Mouse (Mus musculus): ENCODE measurements around the gene Iqcf3. TPM values are rescaled to one million over a fixed set of nuclear protein-coding genes. Genes with fewer than 3 reads are reported as not detected.

The Iqcf3 gene
- polyA plus RNA-seq, 1 experiment from 2014 or later, result not detected

DNA sequence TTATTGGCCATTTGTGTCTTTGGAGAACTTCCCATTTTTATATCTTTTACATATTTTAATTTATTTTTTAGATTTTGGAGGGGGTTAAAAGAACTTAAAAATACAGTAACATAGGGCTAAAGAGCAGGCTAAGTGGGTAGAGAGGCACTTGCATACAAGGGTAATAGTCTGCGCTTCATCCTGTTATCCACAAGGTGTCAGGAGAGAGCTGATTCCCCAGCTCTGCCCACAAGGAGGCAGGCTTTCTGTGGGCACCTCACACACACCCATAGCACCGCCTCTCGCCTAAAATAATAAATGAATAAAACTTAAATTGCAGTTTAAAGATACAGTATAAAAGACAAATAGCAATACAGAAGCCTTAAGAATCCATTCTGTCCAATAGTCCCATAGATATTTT lies 29.6 kb downstream of the Iqcf3 start:
- Histone ChIP-seq H3K27me3 (replicated peaks; ENCODE audit: control insufficient read depth, insufficient read depth, low read length) (no peaks in the 10 kb centered on the region), H3K4me3 (ENCODE audit: low read depth, low read length) (no peak overlapping the region), H3K4me1 (replicated peaks; ENCODE audit: control insufficient read depth, insufficient read depth, low read length) (no peaks in the 10 kb centered on the region), H3K27ac (ENCODE audit: low read depth) (no peak overlapping the region), H3K4me2 (ENCODE audit: low read length) (no peak overlapping the region), H3K9me3 (ENCODE audit: control insufficient read depth, low read length) (no peaks in the 10 kb centered on the region), H3K36me3 (ENCODE audit: control insufficient read depth, insufficient read depth, low read length) (no peaks in the 10 kb centered on the region), H3K9ac (ENCODE audit: low read length) (no peak overlapping the region)
- 37% methylated on average over 3 of the region's 3 CpGs for WGBS
- DNase-seq (ENCODE audit: low spot score) (no peak), ATAC-seq (replicated peaks; ENCODE audit: low FRiP score, low TSS enrichment, low read depth) (no peak)

DNA sequence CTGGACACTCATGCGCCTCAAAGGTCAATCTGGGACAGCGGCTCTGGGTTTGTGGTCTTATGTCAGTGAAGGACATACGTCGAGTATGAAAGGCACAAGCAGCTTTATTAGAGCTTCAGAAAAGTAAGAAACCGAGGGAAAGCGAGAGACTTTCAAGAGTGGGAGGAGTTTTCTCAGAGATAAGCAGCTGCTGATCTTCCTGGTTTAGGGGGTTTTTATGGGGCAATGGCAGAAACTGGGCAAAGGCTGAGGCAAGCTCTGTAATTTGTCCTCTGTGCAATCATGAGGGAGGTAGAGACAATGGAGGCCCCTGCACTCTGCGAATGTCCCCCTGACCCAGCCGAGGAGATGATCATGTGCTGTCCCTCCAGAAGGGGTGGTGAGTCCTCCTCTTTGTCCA lies 41.5 kb downstream of the Iqcf3 start:
- no peaks in the 10 kb centered on the region for H3K9me3 ChIP-seq (ENCODE audit: control insufficient read depth, low read length)
- DNase-seq (ENCODE audit: low spot score) (no peak), ATAC-seq (replicated peaks; ENCODE audit: low FRiP score, low TSS enrichment, low read depth) (no peak)
- H3K9ac ChIP-seq (ENCODE audit: low read length), result no peak overlapping the region
- WGBS, result 71% methylated on average over 8 of the region's 8 CpGs
- H3K4me3 ChIP-seq (ENCODE audit: low read depth, low read length), result no peak overlapping the region
- H3K4me1 ChIP-seq (replicated peaks; ENCODE audit: control insufficient read depth, insufficient read depth, low read length), result no peaks in the 10 kb centered on the region
- H3K27me3 ChIP-seq (replicated peaks; ENCODE audit: control insufficient read depth, insufficient read depth, low read length), result no peaks in the 10 kb centered on the region
- H3K27ac ChIP-seq (ENCODE audit: low read depth), result no peak overlapping the region
- no peak overlapping the region for H3K4me2 ChIP-seq (ENCODE audit: low read length)
- H3K36me3 ChIP-seq (ENCODE audit: control insufficient read depth, insufficient read depth, low read length), result no peaks in the 10 kb centered on the region

DNA sequence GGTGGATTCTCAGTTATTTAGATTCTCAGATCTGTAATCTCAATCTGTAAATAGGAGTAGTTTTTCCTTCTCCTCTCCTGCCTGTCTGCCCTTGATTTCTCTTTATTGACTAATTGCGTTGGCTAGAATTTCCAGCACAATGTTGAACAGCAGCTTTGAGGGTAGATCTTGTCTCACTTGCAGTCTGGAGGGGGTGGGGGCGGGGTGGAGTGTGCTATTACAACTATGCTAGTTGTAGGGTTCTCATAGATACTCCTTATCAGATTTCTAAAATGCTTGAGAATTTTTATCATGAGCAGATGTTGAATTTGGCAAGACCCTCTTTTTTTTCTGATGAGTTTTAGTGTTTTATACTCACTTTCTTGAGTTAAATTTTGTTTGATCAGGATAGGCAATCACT lies 42.0 kb downstream of the Iqcf3 start:
- Histone ChIP-seq H3K4me2 (ENCODE audit: low read length) (no peak overlapping the region), H3K9ac (ENCODE audit: low read length) (no peak overlapping the region), H3K4me3 (ENCODE audit: low read depth, low read length) (no peak overlapping the region), H3K27me3 (replicated peaks; ENCODE audit: control insufficient read depth, insufficient read depth, low read length) (no peaks in the 10 kb centered on the region), H3K27ac (ENCODE audit: low read depth) (no peak overlapping the region), H3K4me1 (replicated peaks; ENCODE audit: control insufficient read depth, insufficient read depth, low read length) (no peaks in the 10 kb centered on the region), H3K9me3 (ENCODE audit: control insufficient read depth, low read length) (no peaks in the 10 kb centered on the region), H3K36me3 (ENCODE audit: control insufficient read depth, insufficient read depth, low read length) (no peaks in the 10 kb centered on the region)
- DNase-seq (ENCODE audit: low spot score), result no peak
- 71% methylated on average over 2 of the region's 2 CpGs for WGBS
- ATAC-seq (replicated peaks; ENCODE audit: low FRiP score, low TSS enrichment, low read depth), result no peak

DNA sequence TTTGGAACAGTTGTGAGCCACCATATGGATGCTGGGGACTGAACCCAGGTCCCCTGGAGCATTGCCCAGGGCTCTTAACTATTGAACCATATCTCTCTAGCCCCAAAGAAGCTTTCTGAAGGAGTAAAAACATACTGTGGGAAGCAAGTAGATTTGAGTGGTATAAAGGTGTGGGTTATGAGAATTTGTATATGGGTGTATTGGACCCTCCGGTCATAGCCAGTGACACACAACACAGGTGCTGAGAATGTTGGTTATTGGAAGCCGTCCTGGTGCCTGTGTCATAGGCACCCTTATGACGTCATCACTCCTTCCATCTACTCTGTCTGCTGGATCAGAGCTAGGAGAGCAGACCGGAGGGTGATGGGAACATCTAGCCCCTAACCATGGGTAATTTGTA lies 47.2 kb downstream of the Iqcf3 start, which contains the start of gene Iqcf5:
Gene Iqcf5 (plus strand): TSS at position 301 of the 400 bp plus-strand sequence.
- Histone ChIP-seq H3K9me3 (ENCODE audit: control insufficient read depth, low read length) (no peaks in the 10 kb centered on the region), H3K4me2 (ENCODE audit: low read length) (no peak within 1 kb of the TSS), H3K36me3 (ENCODE audit: control insufficient read depth, insufficient read depth, low read length) (no peaks in the 10 kb centered on the region), H3K4me1 (replicated peaks; ENCODE audit: control insufficient read depth, insufficient read depth, low read length) (no peaks in the 10 kb centered on the region), H3K27me3 (replicated peaks; ENCODE audit: control insufficient read depth, insufficient read depth, low read length) (no peaks in the 10 kb centered on the region), H3K27ac (ENCODE audit: low read depth) (no peak within 1 kb of the TSS), H3K9ac (ENCODE audit: low read length) (no peak within 1 kb of the TSS), H3K4me3 (ENCODE audit: low read depth, low read length) (no peak within 1 kb of the TSS)
- WGBS, result 91% methylated on average over 4 of the region's 4 CpGs
- ATAC-seq (replicated peaks; ENCODE audit: low FRiP score, low TSS enrichment, low read depth), result no peak
- no peak for DNase-seq (ENCODE audit: low spot score)

DNA sequence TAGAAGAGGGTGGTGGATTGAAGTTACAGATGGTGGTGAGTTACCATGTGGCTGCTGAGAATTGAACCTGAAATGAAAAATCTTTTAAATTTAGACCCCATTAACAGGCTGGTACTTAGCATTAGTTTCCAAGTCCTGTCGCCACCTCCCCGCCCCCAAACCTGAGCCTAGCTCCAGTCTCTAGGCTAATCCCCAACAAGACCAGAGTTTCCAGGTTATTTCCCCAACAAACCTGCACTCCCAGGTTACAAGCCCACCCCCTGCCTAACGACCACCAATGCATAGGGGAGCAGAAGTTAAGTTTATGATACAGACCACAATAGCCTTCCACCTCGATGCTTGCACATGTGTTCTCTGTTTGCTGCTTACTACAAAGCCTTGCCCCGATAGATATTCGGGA lies 47.9 kb downstream of the Iqcf3 start:
- DNase-seq (ENCODE audit: low spot score) (no peak), ATAC-seq (replicated peaks; ENCODE audit: low FRiP score, low TSS enrichment, low read depth) (no peak)
- no peaks in the 10 kb centered on the region for H3K9me3 ChIP-seq (ENCODE audit: control insufficient read depth, low read length)
- 80% methylated on average over 6 of the region's 6 CpGs for WGBS
- no peak overlapping the region for H3K9ac ChIP-seq (ENCODE audit: low read length)
- no peak overlapping the region for H3K27ac ChIP-seq (ENCODE audit: low read depth)
- H3K4me2 ChIP-seq (ENCODE audit: low read length), result no peak overlapping the region
- no peaks in the 10 kb centered on the region for H3K36me3 ChIP-seq (ENCODE audit: control insufficient read depth, insufficient read depth, low read length)
- no peaks in the 10 kb centered on the region for H3K27me3 ChIP-seq (replicated peaks; ENCODE audit: control insufficient read depth, insufficient read depth, low read length)
- no peaks in the 10 kb centered on the region for H3K4me1 ChIP-seq (replicated peaks; ENCODE audit: control insufficient read depth, insufficient read depth, low read length)
- H3K4me3 ChIP-seq (ENCODE audit: low read depth, low read length), result no peak overlapping the region

DNA sequence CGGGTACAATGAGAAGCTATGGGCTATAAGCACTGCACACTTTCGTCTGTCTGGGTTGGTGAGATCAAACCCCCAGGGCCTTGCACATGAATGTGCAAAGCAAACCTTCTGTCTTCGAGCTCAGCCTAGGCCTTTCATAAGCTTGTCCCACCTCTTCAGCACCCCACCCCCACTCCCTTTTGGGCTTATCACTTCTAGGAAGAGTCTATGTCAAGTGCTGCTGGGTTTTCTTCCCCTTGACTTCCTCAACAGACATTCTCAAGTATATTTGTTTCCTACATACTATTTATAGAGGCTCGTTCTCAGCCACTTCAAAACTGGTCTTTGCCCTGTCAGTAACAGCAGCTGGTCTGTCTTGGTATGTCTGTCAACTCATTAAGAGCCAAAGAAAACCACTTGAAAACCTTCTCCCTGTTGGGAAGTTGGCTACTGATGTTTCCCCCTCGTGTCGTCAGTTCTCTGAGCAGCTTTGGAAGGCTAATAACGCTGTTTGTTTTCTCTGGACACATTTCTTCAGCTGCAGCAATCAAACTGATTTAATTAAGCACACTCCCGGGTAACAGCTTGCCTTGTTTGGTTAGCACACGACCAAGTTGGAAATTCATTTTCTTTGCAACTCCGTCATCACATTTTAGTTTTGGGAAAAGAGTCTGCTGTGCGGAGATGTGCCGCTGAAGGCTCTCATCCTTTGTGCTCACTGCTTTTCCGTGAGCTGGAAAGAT lies 48.5 kb downstream of the Iqcf3 start:
- Histone ChIP-seq H3K4me1 (replicated peaks; ENCODE audit: control insufficient read depth, insufficient read depth, low read length) (no peaks in the 10 kb centered on the region), H3K36me3 (ENCODE audit: control insufficient read depth, insufficient read depth, low read length) (no peaks in the 10 kb centered on the region), H3K4me3 (ENCODE audit: low read depth, low read length) (no peak overlapping the region), H3K9me3 (ENCODE audit: control insufficient read depth, low read length) (no peaks in the 10 kb centered on the region), H3K9ac (ENCODE audit: low read length) (no peak overlapping the region), H3K27ac (ENCODE audit: low read depth) (no peak overlapping the region), H3K4me2 (ENCODE audit: low read length) (no peak overlapping the region), H3K27me3 (replicated peaks; ENCODE audit: control insufficient read depth, insufficient read depth, low read length) (no peaks in the 10 kb centered on the region)
- no peak for DNase-seq (ENCODE audit: low spot score)
- WGBS, result 64% methylated on average over 13 of the region's 13 CpGs
- no peak for ATAC-seq (replicated peaks; ENCODE audit: low FRiP score, low TSS enrichment, low read depth)

DNA sequence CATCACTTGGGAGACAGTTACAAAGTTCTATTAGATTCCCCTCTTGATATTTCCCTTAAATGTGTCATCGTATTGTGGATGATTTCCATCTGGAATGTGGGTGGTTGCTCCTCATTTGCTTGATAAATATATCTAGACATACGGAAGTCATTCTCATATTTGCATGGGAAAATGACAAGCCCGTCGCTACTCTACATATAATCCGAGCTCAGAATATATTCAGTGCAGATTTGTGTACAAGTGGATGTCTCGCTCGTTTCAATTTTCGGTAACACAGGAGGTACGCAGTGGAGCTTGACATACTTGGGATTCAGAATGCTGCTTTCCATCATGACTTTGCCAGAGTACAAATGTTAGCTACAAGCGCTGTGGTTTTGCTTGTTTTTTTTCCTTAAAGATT lies 52.1 kb downstream of the Iqcf3 start:
- 93% methylated on average over 10 of the region's 10 CpGs for WGBS
- H3K27ac ChIP-seq (ENCODE audit: low read depth), result no peak overlapping the region
- ATAC-seq (replicated peaks; ENCODE audit: low FRiP score, low TSS enrichment, low read depth) (no peak), DNase-seq (ENCODE audit: low spot score) (no peak)
- no peaks in the 10 kb centered on the region for H3K9me3 ChIP-seq (ENCODE audit: control insufficient read depth, low read length)
- H3K36me3 ChIP-seq (ENCODE audit: control insufficient read depth, insufficient read depth, low read length), result no peaks in the 10 kb centered on the region
- no peaks in the 10 kb centered on the region for H3K4me1 ChIP-seq (replicated peaks; ENCODE audit: control insufficient read depth, insufficient read depth, low read length)
- no peaks in the 10 kb centered on the region for H3K27me3 ChIP-seq (replicated peaks; ENCODE audit: control insufficient read depth, insufficient read depth, low read length)
- no peak overlapping the region for H3K4me3 ChIP-seq (ENCODE audit: low read depth, low read length)
- H3K4me2 ChIP-seq (ENCODE audit: low read length), result no peak overlapping the region
- no peak overlapping the region for H3K9ac ChIP-seq (ENCODE audit: low read length)

DNA sequence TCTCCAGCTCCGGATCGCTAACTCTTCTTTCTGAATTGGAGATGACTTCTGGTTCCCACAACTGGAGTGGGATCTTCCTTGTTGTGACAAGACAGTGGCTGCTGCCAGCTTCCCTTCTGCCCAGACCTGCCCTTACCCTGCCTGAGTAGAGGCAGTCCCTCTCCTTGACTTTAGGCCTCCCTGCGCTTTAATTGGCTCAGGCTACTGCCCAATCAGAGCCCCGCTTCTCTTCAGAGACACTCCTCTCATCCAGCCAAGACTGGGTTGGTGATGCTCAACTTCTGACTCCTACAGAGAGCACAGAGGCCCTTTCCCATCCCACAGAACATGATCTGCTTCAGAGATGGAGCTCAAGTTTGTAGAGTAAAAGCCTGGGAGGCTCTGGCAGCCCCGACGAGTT lies 57.2 kb downstream of the Iqcf3 start:
- Histone ChIP-seq H3K4me1 (replicated peaks; ENCODE audit: control insufficient read depth, insufficient read depth, low read length) (no peaks in the 10 kb centered on the region), H3K27ac (ENCODE audit: low read depth) (no peak overlapping the region), H3K9ac (ENCODE audit: low read length) (no peak overlapping the region), H3K36me3 (ENCODE audit: control insufficient read depth, insufficient read depth, low read length) (no peaks in the 10 kb centered on the region), H3K9me3 (ENCODE audit: control insufficient read depth, low read length) (no peaks in the 10 kb centered on the region), H3K4me2 (ENCODE audit: low read length) (no peak overlapping the region), H3K27me3 (replicated peaks; ENCODE audit: control insufficient read depth, insufficient read depth, low read length) (no peaks in the 10 kb centered on the region), H3K4me3 (ENCODE audit: low read depth, low read length) (no peak overlapping the region)
- WGBS, result 78% methylated on average over 6 of the region's 6 CpGs
- DNase-seq (ENCODE audit: low spot score), result no peak
- ATAC-seq (replicated peaks; ENCODE audit: low FRiP score, low TSS enrichment, low read depth), result no peak

DNA sequence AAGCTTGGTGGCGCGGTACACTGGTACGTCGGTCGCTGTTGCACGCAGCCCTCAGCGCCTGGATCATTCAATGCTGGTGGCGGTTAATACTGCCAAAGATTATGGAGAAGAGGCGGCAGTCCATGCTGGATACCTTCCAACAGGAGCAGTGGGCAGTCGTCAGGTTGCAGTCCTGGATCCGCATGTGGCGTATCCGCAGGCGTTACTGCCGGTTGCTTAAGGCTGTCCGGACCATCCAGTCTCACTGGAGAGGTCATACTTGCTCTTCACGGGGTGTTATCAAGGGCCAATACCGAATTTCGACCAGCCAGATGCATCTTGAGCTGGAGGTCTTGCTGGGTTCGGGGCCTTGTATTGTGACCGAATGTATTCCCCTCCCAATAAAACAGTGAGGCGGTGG lies 59.6 kb downstream of the Iqcf3 start:
- no peak for DNase-seq (ENCODE audit: low spot score)
- no peak overlapping the region for H3K4me2 ChIP-seq (ENCODE audit: low read length)
- no peak overlapping the region for H3K4me3 ChIP-seq (ENCODE audit: low read depth, low read length)
- no peak overlapping the region for H3K27ac ChIP-seq (ENCODE audit: low read depth)
- 87% methylated on average over 22 of the region's 22 CpGs for WGBS
- no peak overlapping the region for H3K9ac ChIP-seq (ENCODE audit: low read length)
- H3K36me3 ChIP-seq (ENCODE audit: control insufficient read depth, insufficient read depth, low read length), result no peaks in the 10 kb centered on the region
- H3K4me1 ChIP-seq (replicated peaks; ENCODE audit: control insufficient read depth, insufficient read depth, low read length), result no peaks in the 10 kb centered on the region
- H3K9me3 ChIP-seq (ENCODE audit: control insufficient read depth, low read length), result no peaks in the 10 kb centered on the region
- ATAC-seq (replicated peaks; ENCODE audit: low FRiP score, low TSS enrichment, low read depth), result no peak
- no peaks in the 10 kb centered on the region for H3K27me3 ChIP-seq (replicated peaks; ENCODE audit: control insufficient read depth, insufficient read depth, low read length)
